Mouse (Mus musculus): ENCODE measurements around the gene Gm572. TPM values are rescaled to one million over a fixed set of nuclear protein-coding genes. Genes with fewer than 3 reads are reported as not detected.
A peak's percentile ranks its signal among the peaks of the same experiment; 100 is the strongest.

Gm572 gene
- polyA plus RNA-seq, 1 experiment from 2014 or later: not detected

DNA sequence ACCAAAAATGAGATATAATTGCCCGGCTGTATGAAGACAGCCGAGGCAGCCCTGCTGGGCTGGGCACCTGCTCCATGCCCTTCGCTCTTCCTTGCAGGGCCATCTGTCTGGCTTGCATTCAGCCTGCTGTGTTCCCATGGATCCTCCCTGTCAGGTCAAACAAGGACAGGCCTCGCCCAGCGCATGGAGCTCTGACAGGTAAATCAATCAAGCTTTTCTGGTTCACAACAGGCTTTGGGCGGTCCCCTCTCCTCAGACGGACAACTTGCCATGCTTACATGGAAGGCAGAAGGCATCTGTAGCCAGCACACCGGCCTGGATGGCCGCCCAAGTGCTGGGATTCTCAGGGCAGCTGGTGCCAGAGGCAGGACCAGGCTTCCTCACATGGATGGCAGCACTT is 7.9 kb downstream of the Gm572 start:
- no peak overlapping the region for H3K4me2 ChIP-seq (ENCODE audit: low read depth, low read length)
- no peaks in the 10 kb centered on the region for H3K4me1 ChIP-seq (replicated peaks; ENCODE audit: control insufficient read depth, insufficient read depth, low read length)
- ATAC-seq (ENCODE audit: low read depth): no peak
- H3K27me3 ChIP-seq (ENCODE audit: control insufficient read depth, insufficient read depth, low read depth, low read length): no peaks in the 10 kb centered on the region
- no peaks in the 10 kb centered on the region for H3K36me3 ChIP-seq (ENCODE audit: control insufficient read depth, insufficient read depth, low read length)
- no peak overlapping the region for H3K27ac ChIP-seq (ENCODE audit: low read length)
- 56% methylated on average over 9 of the region's 9 CpGs for WGBS
- no peak overlapping the region for H3K9ac ChIP-seq (ENCODE audit: low read length)
- no peak overlapping the region for H3K4me3 ChIP-seq (ENCODE audit: low read length)
- H3K9me3 ChIP-seq (ENCODE audit: control insufficient read depth, low read length): no peaks in the 10 kb centered on the region; the same call in 1 of the 2 replicates

DNA sequence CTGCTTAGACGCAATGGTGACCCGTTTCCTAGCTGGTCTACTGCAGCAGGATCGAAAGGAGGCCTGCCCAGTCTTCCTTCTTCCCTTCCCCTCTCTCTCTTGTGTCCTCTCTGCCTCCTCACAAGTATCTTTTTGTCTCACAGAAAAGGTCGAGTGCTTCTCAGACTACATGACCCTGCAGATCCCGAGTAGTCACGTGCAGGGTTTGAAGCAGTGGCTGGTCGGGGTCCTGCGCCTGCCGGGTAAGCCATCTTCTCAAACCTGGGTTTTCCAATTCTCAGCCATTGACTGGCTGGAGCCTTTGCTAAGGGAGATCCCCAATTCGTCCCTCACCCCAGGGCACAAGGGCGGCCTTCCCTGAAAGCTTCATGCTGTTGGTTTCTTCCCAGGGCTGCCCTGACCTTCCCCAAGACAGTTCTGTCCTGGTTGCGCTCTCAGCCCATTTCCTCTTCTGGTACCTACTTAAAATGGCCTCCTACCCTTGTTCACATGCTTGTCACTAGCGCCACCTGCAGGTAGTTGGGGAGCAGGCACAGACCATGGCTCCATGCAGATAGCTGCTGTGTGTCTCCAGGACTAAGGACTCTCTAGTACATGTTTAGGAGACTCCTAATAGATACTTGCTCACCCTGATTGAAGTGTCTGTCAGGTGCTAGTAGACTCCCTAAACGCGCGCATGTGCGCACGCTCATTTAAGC is 11.7 kb downstream of the Gm572 start:
- Histone ChIP-seq H3K4me3 (ENCODE audit: low read length) (no peak overlapping the region), H3K27me3 (ENCODE audit: control insufficient read depth, insufficient read depth, low read depth, low read length) (no peaks in the 10 kb centered on the region), H3K27ac (ENCODE audit: low read length) (no peak overlapping the region), H3K36me3 (ENCODE audit: control insufficient read depth, insufficient read depth, low read length) (no peaks in the 10 kb centered on the region), H3K9me3 (ENCODE audit: control insufficient read depth, low read length) (no peaks in the 10 kb centered on the region; the same call in 1 of the 2 replicates), H3K4me1 (replicated peaks; ENCODE audit: control insufficient read depth, insufficient read depth, low read length) (no peaks in the 10 kb centered on the region), H3K4me2 (ENCODE audit: low read depth, low read length) (no peak overlapping the region), H3K9ac (ENCODE audit: low read length) (no peak overlapping the region)
- 80% methylated on average over 18 of the region's 18 CpGs for WGBS
- ATAC-seq (ENCODE audit: low read depth): 0 out of 2 replicates have a peak, but pooled peaks have one; percentile 26

DNA sequence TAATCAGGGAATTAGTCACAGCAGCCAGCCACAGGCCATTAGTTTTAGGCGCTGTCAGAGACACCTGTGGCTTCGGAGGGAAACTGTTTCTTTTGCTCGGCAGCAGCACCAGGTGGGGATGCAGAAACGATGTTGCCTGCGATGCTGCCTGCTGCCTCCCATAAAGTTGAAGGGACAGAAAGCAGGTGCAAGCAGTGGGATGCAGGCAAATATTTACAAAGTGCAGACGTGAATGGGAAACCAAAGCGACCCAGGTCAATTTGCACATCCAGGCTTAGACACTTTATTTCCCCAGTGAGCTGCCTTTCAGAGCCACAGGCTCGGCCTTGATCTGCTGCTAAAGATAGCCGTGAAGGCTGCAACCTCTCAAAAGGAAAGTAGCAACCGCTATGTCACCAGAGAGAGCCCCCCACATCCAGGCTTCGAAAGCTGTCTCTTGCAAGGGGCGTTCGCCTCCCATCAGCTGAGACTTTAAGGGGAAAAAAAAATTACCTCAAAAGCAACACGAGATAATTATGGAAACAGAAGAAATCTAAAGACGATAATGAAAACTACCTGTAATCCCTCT is 13.7 kb downstream of the Gm572 start:
- Histone ChIP-seq H3K9me3 (ENCODE audit: control insufficient read depth, low read length) (no peaks in the 10 kb centered on the region; the same call in 1 of the 2 replicates), H3K4me3 (ENCODE audit: low read length) (no peak overlapping the region), H3K4me2 (ENCODE audit: low read depth, low read length) (no peak overlapping the region), H3K4me1 (replicated peaks; ENCODE audit: control insufficient read depth, insufficient read depth, low read length) (no peaks in the 10 kb centered on the region), H3K9ac (ENCODE audit: low read length) (no peak overlapping the region), H3K27me3 (ENCODE audit: control insufficient read depth, insufficient read depth, low read depth, low read length) (no peaks in the 10 kb centered on the region), H3K36me3 (ENCODE audit: control insufficient read depth, insufficient read depth, low read length) (no peaks in the 10 kb centered on the region), H3K27ac (ENCODE audit: low read length) (no peak overlapping the region)
- WGBS: 22% methylated on average over 15 of the region's 15 CpGs
- no peak for ATAC-seq (ENCODE audit: low read depth)

DNA sequence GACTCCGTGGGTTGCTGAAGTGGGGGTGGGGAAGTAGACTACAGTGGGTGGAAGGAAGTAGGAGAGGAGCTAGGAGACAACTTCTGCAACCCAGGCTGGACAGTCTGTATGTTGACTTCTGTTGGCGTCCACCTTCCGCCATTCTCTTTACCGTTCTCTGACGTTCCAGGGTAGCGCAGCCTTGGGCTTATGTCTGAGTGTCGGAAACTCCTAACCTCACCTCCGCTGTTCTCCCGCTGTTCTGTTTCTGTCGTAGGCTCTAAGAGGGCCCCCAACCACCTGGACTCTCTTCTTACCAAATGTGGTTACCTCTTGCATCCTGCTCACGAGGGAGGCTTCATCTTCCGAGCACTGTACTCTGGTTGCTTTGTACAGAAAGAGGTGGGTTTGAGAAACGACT is 14.7 kb downstream of the Gm572 start:
- H3K4me3 ChIP-seq (ENCODE audit: low read length): no peak overlapping the region
- no peaks in the 10 kb centered on the region for H3K36me3 ChIP-seq (ENCODE audit: control insufficient read depth, insufficient read depth, low read length)
- 74% methylated on average over 13 of the region's 13 CpGs for WGBS
- no peak overlapping the region for H3K4me2 ChIP-seq (ENCODE audit: low read depth, low read length)
- no peak overlapping the region for H3K9ac ChIP-seq (ENCODE audit: low read length)
- no peak for ATAC-seq (ENCODE audit: low read depth)
- H3K4me1 ChIP-seq (replicated peaks; ENCODE audit: control insufficient read depth, insufficient read depth, low read length): peaks cover 5% of the 10 kb centered on the region; the same call in 1 of the 2 replicates
- H3K27ac ChIP-seq (ENCODE audit: low read length): no peak overlapping the region
- no peaks in the 10 kb centered on the region; the same call in 1 of the 2 replicates for H3K9me3 ChIP-seq (ENCODE audit: control insufficient read depth, low read length)
- H3K27me3 ChIP-seq (ENCODE audit: control insufficient read depth, insufficient read depth, low read depth, low read length): no peaks in the 10 kb centered on the region

DNA sequence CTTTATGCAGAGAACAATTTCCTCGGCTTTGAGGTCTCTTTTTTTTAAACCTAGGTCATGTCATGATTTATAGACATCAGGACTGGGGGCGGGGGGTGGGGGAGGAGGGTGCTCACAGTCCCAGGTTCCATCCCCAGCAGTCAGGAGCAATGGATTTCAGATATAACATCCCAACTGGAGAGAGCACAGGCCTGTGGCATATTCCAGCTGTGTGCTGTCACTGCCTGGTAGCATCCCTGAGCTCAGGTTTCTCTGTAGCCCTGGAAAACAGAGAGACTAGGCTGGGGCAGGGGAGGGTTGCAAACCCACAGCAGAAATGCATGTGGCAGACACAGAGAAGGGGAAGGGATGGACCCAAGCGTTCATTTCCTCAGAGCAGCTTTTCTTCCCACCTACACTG is 17.1 kb downstream of the Gm572 start:
- ATAC-seq (ENCODE audit: low read depth): no peak
- Histone ChIP-seq H3K27ac (ENCODE audit: low read length) (no peak overlapping the region), H3K27me3 (ENCODE audit: control insufficient read depth, insufficient read depth, low read depth, low read length) (no peaks in the 10 kb centered on the region; the same call in 1 of the 2 replicates), H3K4me2 (ENCODE audit: low read depth, low read length) (no peak overlapping the region), H3K4me3 (ENCODE audit: low read length) (no peak overlapping the region), H3K4me1 (replicated peaks; ENCODE audit: control insufficient read depth, insufficient read depth, low read length) (peaks cover 13% of the 10 kb centered on the region; the same call in 1 of the 2 replicates), H3K9ac (ENCODE audit: low read length) (no peak overlapping the region), H3K9me3 (ENCODE audit: control insufficient read depth, low read length) (no peaks in the 10 kb centered on the region), H3K36me3 (ENCODE audit: control insufficient read depth, insufficient read depth, low read length) (no peaks in the 10 kb centered on the region)
- 23% methylated on average over 3 of the region's 3 CpGs for WGBS

DNA sequence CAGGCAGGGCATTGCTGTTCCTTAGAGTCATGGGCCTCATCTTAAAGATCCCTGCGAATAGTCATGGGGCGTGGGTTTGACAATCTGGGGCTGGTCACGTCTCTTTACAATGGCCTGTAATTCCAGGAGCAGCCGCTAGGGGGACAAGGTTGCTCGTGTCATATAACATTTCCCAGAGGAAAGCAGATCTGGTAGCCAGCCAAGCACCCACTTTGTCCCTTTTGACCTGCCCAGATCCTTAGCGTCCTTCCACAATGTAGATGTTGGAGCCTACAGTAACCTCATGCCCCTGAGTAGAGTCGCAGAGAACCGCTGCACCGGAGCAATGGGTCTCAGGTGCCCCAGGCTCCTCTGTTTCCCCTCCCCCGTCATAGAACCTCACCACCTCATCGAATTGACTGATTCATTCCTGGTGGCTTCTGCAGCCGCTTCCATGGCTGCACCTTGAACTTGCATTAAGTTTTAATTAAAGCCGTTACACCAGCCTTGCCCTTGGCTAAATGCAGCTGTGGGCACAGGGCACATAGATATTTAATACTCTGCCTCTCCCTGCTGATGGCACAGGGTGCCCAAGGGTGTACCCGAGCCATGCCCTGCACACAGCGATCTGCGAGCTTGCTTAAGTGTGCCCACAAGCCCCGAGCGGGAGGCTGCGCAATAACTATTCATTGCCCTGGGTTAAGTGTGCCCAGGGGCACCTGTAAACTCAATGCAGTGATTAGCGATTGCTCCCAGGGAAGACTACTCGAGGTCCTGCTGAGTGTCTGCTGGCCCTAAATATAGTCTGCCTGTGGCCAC is 19.2 kb downstream of the Gm572 start:
- H3K9me3 ChIP-seq (ENCODE audit: control insufficient read depth, low read length): no peaks in the 10 kb centered on the region
- no peak overlapping the region for H3K27ac ChIP-seq (ENCODE audit: low read length)
- 33% methylated on average over 21 of the region's 21 CpGs for WGBS
- H3K9ac ChIP-seq (ENCODE audit: low read length): no peak overlapping the region
- H3K4me3 ChIP-seq (ENCODE audit: low read length): no peak overlapping the region
- ATAC-seq (ENCODE audit: low read depth): no peak
- H3K36me3 ChIP-seq (ENCODE audit: control insufficient read depth, insufficient read depth, low read length): no peaks in the 10 kb centered on the region
- H3K27me3 ChIP-seq (ENCODE audit: control insufficient read depth, insufficient read depth, low read depth, low read length): no peaks in the 10 kb centered on the region; the same call in 1 of the 2 replicates
- peak overlapping the region; percentile 36 for H3K4me2 ChIP-seq (ENCODE audit: low read depth, low read length)
- peaks cover 13% of the 10 kb centered on the region; the same call in 1 of the 2 replicates for H3K4me1 ChIP-seq (replicated peaks; ENCODE audit: control insufficient read depth, insufficient read depth, low read length)

DNA sequence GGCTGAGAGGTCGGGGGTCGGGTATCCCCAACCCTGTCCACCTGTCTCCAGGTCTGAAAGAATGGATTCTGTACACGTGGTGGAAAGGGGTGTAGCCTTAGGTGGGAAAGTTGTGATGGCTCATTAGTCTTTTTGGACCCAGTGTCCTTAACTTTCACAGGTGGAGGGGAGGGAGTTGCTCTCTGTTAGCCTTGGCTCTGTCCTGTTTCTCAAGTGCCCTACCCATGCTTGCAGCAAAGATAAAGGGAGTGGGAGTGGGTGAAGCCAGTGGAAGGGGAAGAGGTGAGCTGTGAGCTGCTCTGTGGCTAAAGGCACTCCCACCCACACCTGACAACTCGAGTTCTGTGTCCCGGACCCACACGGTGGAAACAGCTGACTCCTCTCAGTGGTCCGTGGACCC is 20.2 kb downstream of the Gm572 start:
- peak; percentile 53 for ATAC-seq (ENCODE audit: low read depth)
- WGBS: 60% methylated on average over 7 of the region's 7 CpGs
- no peak overlapping the region for H3K27ac ChIP-seq (ENCODE audit: low read length)
- H3K9ac ChIP-seq (ENCODE audit: low read length): no peak overlapping the region
- H3K9me3 ChIP-seq (ENCODE audit: control insufficient read depth, low read length): no peaks in the 10 kb centered on the region
- H3K4me3 ChIP-seq (ENCODE audit: low read length): no peak overlapping the region
- H3K27me3 ChIP-seq (ENCODE audit: control insufficient read depth, insufficient read depth, low read depth, low read length): no peaks in the 10 kb centered on the region; the same call in 1 of the 2 replicates
- H3K4me1 ChIP-seq (replicated peaks; ENCODE audit: control insufficient read depth, insufficient read depth, low read length): peaks cover 13% of the 10 kb centered on the region; the same call in 1 of the 2 replicates
- no peak overlapping the region for H3K4me2 ChIP-seq (ENCODE audit: low read depth, low read length)
- H3K36me3 ChIP-seq (ENCODE audit: control insufficient read depth, insufficient read depth, low read length): no peaks in the 10 kb centered on the region

DNA sequence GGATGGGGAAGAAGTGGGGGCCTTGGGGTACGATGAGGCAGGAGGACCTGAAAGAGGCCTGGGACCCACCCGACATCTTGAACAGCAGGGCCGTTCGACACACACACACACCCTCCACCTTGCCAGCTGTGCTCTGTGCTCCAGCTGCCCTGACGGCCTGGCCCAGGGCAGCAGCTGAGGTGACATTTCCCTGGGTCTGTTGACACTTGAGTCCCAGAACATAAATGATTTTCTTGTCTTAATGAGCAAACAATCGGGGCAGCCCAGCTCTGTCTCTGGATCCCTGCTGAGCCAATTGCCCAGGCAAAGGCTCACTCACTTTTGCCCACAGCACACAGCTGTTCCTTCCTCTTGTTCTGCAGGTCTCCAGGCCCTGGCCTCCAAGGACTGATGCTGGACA is 20.9 kb downstream of the Gm572 start:
- H3K4me2 ChIP-seq (ENCODE audit: low read depth, low read length): no peak overlapping the region
- no peak overlapping the region for H3K9ac ChIP-seq (ENCODE audit: low read length)
- no peaks in the 10 kb centered on the region for H3K36me3 ChIP-seq (ENCODE audit: control insufficient read depth, insufficient read depth, low read length)
- H3K27ac ChIP-seq (ENCODE audit: low read length): no peak overlapping the region
- no peak for ATAC-seq (ENCODE audit: low read depth)
- 47% methylated on average over 6 of the region's 6 CpGs for WGBS
- no peaks in the 10 kb centered on the region for H3K9me3 ChIP-seq (ENCODE audit: control insufficient read depth, low read length)
- H3K4me1 ChIP-seq (replicated peaks; ENCODE audit: control insufficient read depth, insufficient read depth, low read length): peaks cover 13% of the 10 kb centered on the region; the same call in 1 of the 2 replicates
- H3K27me3 ChIP-seq (ENCODE audit: control insufficient read depth, insufficient read depth, low read depth, low read length): no peaks in the 10 kb centered on the region; the same call in 1 of the 2 replicates
- H3K4me3 ChIP-seq (ENCODE audit: low read length): no peak overlapping the region
